Mouse (Mus musculus): ENCODE measurements at regions not wholly inside any gene's neighbourhood (a gene's known extent, or its start where the extent isn't known, plus 50 kb on each side); places are given as distances from the start of the nearest gene placed in this dataset.

GRCm38 (mm10) chr9:23171361-23171760 is 51.5 kb upstream of the Bmper start:
- Histone ChIP-seq H3K27me3 (ENCODE audit: insufficient read depth, low read length) (no peaks in the 10 kb centered on the region), H3K9me3 (ENCODE audit: low read length) (no peaks in the 10 kb centered on the region), H3K4me3 (ENCODE audit: low read length) (no peak overlapping the region), H3K9ac (replicated peaks; ENCODE audit: low read length) (no peak overlapping the region), H3K4me1 (ENCODE audit: insufficient read depth, low read length) (no peaks in the 10 kb centered on the region), H3K27ac (no peak overlapping the region), H3K4me2 (ENCODE audit: low read depth, low read length) (no peak overlapping the region), H3K36me3 (ENCODE audit: insufficient read depth, low read length) (no peaks in the 10 kb centered on the region)
- no peak for ATAC-seq
- WGBS, result 96% methylated on average over 1 of the region's 1 CpGs
- DNase-seq (ENCODE audit: low spot score), result no peak
- no peak for TF ChIP-seq CTCF (IDR thresholded peaks at IDR 0.05; ENCODE audit: low read depth)

Measured in hindbrain, postnatal 0 days (tissue).